Mouse (Mus musculus) spleen, postnatal 36 days (tissue): Measurements from ENCODE around the gene Esyt2.
A peak's percentile ranks its signal among the peaks of the same experiment; 100 is the strongest.
"Not testable (repeated sequence)": the region's sequence is repeated elsewhere in the genome, so short reads cannot be mapped to it uniquely, and the experiment has no call there.

Source experiments
- DNase-seq, 2 experiments: peaks; one replicate each; pipeline ENCODE4 v3.0.0; 2022; ENCODE audit warnings: low spot score in 2 of 2, mixed read lengths in 1 of 2

Gene Esyt2

GRCm38 (mm10) chr12:116280653-116281364 lies at the start of gene Esyt2:
Gene Esyt2, plus strand, starts transcription at chr12:116281196.
- DNase-seq: peak; percentile 99

GRCm38 (mm10) chr12:116231612-116232011 lies 49.4 kb upstream of the Esyt2 start:
- peak in 1 of 2 experiments; percentile 23 for DNase-seq

GRCm38 (mm10) chr12:116232061-116232460 lies 48.9 kb upstream of the Esyt2 start:
- DNase-seq: no peak

DNA sequence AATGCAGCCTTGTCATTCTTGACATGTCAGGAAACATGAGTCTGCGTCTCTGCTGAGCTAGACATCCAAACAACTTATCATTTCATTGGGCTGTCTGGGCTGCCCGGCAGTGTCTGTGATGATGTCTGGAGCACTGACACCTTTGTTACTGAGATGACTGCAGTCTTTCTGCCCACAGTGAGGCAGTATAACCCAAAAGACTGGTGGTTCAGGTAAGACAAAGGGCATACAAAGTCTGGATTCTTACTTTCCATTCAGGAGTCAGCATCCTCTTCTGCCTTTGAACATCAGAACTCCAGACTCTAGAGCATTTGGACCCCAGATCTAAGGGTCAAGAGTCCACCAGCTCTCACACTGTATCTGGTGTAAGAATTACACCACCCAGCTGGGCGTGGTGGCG lies 45.6 kb upstream of the Esyt2 start:
- no peak for DNase-seq

DNA sequence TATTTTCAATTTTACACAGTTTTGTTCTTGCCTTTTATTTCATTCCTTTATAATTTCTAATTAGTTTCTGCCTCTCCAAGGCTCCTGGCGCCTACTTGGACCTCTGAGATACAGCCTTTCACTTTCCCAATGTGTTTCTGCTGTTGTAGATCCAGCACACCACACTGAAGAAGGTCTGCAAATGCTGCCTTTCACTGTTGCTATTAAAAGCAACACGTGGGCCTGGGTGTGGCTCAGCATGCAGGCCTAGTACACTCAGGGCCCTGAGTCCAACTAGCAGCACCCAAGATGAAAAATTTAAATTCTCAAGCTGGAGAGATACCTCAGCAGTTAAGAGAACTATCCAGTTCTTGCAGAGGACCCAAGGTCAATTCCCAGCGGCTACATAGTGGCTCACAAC lies 44.3 kb upstream of the Esyt2 start:
- no peak for DNase-seq

- no peak for DNase-seq
Measured at GRCm38 (mm10) chr12:116238370-116238769, 42.6 kb upstream of the Esyt2 start.

DNA sequence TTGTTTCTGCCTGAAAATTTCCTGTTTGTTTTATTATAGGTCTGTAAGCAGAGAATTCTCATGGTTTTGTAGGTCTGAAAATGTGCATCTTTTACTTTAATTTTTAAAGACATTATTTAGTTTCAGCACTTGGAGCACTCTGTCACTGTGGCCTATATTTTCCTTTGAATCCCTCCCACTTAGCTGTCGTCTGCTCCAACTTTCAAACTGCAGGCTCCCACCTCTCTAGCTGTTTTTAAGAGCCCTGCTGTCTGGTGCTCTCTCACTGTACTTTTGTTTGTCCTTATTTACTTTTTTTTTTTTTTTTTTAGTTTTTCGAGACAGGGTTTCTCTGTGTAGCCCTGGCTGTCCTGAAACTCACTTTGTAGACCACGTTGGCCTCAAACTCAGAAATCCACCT lies 42.2 kb upstream of the Esyt2 start:
- DNase-seq: no peak

- no peak for DNase-seq
Measured at GRCm38 (mm10) chr12:116244601-116245000, 36.4 kb upstream of the Esyt2 start.

GRCm38 (mm10) chr12:116254652-116255051 lies 26.3 kb upstream of the Esyt2 start:
- DNase-seq: no peak

DNA sequence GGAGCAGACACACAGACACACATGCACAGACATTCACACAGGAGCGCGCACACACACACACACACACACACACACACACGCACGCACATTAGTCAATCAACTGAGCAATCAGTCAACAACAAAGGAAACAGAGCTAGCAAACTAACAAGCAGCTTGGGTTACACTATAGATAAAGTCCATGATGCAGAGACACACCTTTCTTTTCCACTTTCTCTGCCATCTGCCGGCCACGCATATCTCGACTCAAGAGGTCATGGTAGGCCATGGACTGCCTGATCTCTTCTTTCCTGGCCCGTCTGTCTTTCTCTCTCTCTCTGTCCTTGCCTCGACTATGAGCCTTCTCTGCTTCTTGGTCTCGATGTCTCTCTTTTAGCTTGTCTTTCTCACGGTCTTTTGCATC lies 25.4 kb upstream of the Esyt2 start:
- no peak for DNase-seq

DNA sequence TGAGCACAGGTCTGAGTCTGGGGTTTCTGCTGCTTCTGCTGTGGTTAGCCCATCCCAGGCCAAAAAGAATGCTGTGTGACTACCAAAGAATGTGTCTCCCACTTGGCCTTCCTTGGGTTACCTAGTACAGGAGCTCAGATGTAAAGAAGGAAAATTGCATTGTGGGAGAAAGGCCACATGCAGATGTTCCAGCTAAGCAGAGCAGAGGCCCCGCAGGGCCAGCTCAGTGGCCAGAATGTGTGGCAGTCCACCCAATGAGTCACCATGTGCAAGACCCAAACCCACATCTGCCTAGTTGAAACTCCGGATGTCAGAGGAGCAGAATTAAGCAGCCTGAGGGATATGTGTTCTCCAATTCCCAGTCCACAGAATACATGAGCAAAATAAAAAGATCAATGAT lies 22.7 kb upstream of the Esyt2 start:
- DNase-seq: no peak

DNA sequence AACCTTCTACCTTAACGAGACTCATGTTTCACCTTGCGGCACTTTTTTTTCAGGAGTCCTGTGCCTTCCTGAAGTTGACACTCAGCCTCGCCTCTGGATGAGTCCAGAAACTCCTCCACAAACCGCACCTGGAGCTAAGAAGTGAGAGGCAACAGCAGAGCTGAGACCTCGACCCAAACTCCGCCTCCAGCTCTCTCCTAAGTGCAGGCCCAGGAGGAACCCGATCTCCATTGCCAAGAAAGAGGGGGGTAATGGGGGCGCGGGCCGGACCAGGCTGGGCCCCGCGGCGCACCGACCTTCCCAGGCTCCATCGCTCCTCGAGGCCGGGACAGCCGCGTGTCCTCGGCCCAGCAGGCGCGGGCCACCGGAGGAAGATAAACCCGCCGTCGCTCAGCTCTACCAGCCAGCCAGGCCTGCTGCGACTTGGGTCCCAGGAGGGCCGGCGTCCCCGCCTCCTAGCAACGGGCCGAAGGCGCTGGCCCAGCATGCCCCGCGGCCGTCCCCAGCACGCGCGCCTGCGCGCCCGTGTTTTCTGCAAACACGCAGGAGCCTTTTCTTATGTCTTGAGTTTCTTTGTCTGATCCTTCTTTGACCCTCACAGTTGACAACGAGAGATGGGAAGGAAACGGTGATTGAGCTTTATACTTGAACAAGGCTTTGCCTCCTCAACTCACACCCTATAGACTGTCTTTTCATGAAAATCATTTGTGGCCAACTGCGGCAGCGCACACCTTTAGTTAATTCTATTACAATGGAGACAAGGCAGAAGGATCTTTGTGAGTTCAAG lies 18.2 kb upstream of the Esyt2 start, which contains the start of gene Wdr60:
Wdr60 (minus strand) TSS at position 468 of the 787 bp plus-strand sequence.
- DNase-seq: peak; percentile 87 to 89

GRCm38 (mm10) chr12:116264756-116265155 lies 16.2 kb upstream of the Esyt2 start:
- DNase-seq: no peak

GRCm38 (mm10) chr12:116265275-116265674 lies 15.7 kb upstream of the Esyt2 start:
- DNase-seq: no peak

- DNase-seq: no peak
Measured at GRCm38 (mm10) chr12:116269450-116269849, 11.5 kb upstream of the Esyt2 start.

DNA sequence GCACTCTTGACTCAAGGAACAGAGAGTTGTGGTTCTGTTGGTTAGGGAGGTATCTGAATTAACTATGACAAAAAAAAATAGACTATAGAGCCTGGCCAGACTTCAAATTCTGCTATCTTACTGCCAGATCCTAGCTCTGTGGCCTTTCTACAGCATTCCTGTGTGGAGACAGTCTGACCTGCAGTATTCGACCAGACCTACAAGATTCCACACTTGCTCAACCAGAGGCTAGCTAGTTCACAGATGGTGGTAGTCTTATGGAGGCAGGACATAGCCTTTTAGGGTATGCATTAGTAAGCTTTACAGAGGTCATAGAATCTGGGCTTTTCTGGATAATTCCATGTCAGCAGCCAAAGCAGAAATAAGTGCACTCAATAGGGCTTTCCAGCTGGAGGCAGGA lies 10.5 kb upstream of the Esyt2 start:
- DNase-seq: no peak

DNA sequence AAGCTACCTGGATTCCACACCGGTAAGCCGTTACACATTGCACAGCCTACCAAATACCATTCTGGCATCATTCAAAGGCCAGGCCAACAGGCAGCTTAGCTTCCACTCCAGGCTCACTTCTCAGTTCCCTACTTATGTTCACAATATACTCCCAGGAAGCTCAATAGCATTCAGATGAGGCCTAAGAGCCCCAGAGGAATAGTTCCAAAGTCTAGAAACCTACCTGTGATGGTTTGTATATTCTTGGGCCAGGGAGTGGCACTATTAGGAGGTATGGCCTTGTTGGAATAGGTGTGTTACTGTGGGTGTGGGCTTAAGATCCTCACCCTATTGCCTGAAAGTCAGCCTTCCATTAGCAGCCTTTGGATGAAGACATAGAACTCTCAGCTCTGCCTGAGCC lies 9.9 kb upstream of the Esyt2 start:
- DNase-seq: no peak

DNA sequence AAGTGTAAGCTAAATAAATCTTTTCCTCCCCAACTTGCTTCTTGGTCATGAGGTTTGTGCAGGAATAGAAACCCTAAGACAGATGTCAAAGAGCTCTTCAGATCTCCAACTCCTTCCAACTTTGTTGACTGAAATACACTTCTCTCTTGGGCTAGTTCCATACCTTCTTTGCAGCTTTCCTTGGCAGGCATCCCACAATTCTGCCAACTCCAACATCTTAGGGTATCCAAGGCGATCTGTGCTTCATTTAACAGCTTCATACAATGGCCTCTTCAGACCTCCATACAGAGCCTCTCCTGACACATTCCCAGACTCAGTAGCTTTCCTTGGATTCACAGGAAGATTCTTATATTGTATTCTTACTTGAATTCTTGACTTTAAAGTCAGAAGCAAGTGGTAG lies 7.3 kb upstream of the Esyt2 start:
- DNase-seq: no peak

GRCm38 (mm10) chr12:116275086-116275485 lies 5.9 kb upstream of the Esyt2 start, which contains the start of gene Gm11027:
Gene Gm11027, plus strand, starts transcription at chr12:116275386.
- not testable (repeated sequence) for DNase-seq

- DNase-seq: no peak
Measured at GRCm38 (mm10) chr12:116275631-116276030, 5.4 kb upstream of the Esyt2 start.

DNA sequence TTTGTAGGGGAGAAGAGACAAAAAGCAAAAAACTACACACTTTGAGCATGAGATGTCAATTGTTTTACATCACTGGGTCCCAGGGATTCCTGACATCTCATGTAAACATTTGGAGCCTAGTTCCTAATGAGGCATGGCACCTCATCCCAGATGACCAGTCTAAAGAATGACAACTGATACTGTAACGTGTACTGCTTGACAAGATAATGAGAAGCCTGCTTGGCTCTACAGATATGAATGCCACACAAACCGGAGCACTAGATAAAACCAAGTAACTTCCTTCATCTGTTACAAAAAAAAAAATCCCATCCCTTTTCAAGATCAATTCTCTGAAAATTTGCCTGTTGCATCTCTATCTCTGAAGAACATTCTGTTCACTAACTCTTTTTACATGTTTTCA lies 4.0 kb upstream of the Esyt2 start:
- DNase-seq: no peak

- no peak for DNase-seq
Measured at GRCm38 (mm10) chr12:116278541-116278940, 2.5 kb upstream of the Esyt2 start.

DNA sequence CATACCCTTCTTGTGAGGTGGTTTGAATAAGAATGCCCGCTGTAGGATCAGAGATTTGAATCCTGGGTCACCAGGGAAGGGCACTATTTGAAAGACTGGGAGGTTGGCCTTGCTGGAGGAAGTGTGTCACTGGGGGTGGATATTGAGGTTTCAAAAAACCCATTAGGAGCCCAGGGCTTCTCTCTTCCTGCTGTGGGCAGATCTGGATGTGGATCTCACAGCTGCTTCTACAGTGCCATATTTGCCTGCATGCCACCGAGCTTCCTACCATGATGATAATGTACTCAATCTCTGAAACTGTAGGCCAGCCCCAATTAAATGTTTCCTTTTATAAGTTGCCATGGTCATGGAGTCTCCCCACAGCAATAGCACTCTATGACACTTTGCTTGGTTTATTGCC lies 1.8 kb upstream of the Esyt2 start:
- DNase-seq: no peak
